Mouse (Mus musculus) megakaryocyte-erythroid progenitor cell, adult 5-6 weeks (primary cell): Measurements from ENCODE around the gene Mib2. TPM values are rescaled to one million over a fixed set of nuclear protein-coding genes. Genes with fewer than 3 reads are reported as not detected.
"Not testable (repeated sequence)": the region's sequence is repeated elsewhere in the genome, so short reads cannot be mapped to it uniquely, and the experiment has no call there.

ENCODE experiments used
- ATAC-seq: replicated peaks from 2 replicates; pipeline ENCODE4 v1.8.0; 2016; ENCODE audit warnings: mild to moderate bottlenecking, inconsistent platforms; ENCODE audit not compliant: severe bottlenecking, poor library complexity, low FRiP score, low TSS enrichment
- total RNA-seq, 2 experiments: library from RNA; stranded (forward) in 1 of 2; stranded (reverse) in 1 of 2; fragments of 200-1000, 215-1000 nt in 1 of 2; fragments of >200 nt in 1 of 2; fragmentation: Nextera tagmentation in 1 of 2; gene quantifications; 2 replicates each; pipeline ENCODE4 v1.2.3; 2014 to 2017

The Mib2 gene
- total RNA-seq (2014; fragmentation: Nextera tagmentation) (12.9 and 17.9 TPM in 2 replicates), total RNA-seq (2017) (11.9 and 13.3 TPM in 2 replicates)

GRCm38 (mm10) chr4:155668689-155669597, at the start of gene Mib2:
Mib2 (minus strand) TSS chr4:155669198.
- ATAC-seq = peak; percentile 98

GRCm38 (mm10) chr4:155710521-155711252, 41.7 kb upstream of the Mib2 start:
- ATAC-seq = no peak

GRCm38 (mm10) chr4:155708988-155709387, 40.0 kb upstream of the Mib2 start:
- ATAC-seq = no peak

GRCm38 (mm10) chr4:155708582-155708981, 39.6 kb upstream of the Mib2 start:
- no peak for ATAC-seq

- ATAC-seq = peak; percentile 62
Measured at GRCm38 (mm10) chr4:155705592-155705929, 36.6 kb upstream of the Mib2 start.

- peak; percentile 80 for ATAC-seq
Measured at GRCm38 (mm10) chr4:155704721-155705591, 36.0 kb upstream of the Mib2 start, which contains the start of gene Ssu72. Ssu72 (plus strand) TSS chr4:155704800.

GRCm38 (mm10) chr4:155703425-155703929, 34.5 kb upstream of the Mib2 start:
- ATAC-seq = no peak

- no peak for ATAC-seq
Measured at GRCm38 (mm10) chr4:155700425-155700824, 31.4 kb upstream of the Mib2 start.

GRCm38 (mm10) chr4:155696261-155697255, 27.6 kb upstream of the Mib2 start:
- no peak for ATAC-seq

GRCm38 (mm10) chr4:155695531-155696062, 26.6 kb upstream of the Mib2 start:
- no peak for ATAC-seq

- peak; percentile 12; the same call in 1 of the 2 replicates for ATAC-seq
Measured at GRCm38 (mm10) chr4:155694482-155695401, 25.7 kb upstream of the Mib2 start.

- ATAC-seq = no peak
Measured at GRCm38 (mm10) chr4:155694111-155694481, 25.1 kb upstream of the Mib2 start, which contains the start of gene Fndc10. Fndc10 (plus strand) TSS chr4:155694342.

- ATAC-seq = no peak
Measured at GRCm38 (mm10) chr4:155692421-155692820, 23.4 kb upstream of the Mib2 start.

- no peak for ATAC-seq
Measured at GRCm38 (mm10) chr4:155690571-155691375, 21.8 kb upstream of the Mib2 start.

GRCm38 (mm10) chr4:155687764-155688163, 18.8 kb upstream of the Mib2 start:
- not testable (repeated sequence) for ATAC-seq

- ATAC-seq = not testable (repeated sequence)
Measured at GRCm38 (mm10) chr4:155683670-155684277, 14.8 kb upstream of the Mib2 start.
